Mouse (Mus musculus) liver, adult 2 months (tissue): ENCODE measurements around the gene 2210016F16Rik. TPM values are rescaled to one million over a fixed set of nuclear protein-coding genes. Genes with fewer than 3 reads are reported as not detected.
"Not testable (repeated sequence)": the region's sequence is repeated elsewhere in the genome, so short reads cannot be mapped to it uniquely, and the experiment has no call there.

Experiments
- DNase-seq: peaks from one replicate; pipeline ENCODE4 v3.0.0-alpha.2; 2011; ENCODE audit warnings: low read depth, low spot score; ENCODE audit errors: extremely low read depth
- H3K27ac ChIP-seq: fragments of 200-500 bp; replicated peaks from 2 replicates; pipeline ENCODE4 v1.5.1; 2012; ENCODE audit warnings: low read depth, mild to moderate bottlenecking, control low read depth, inconsistent platforms, low read length; ENCODE audit not compliant: insufficient read depth
- H3K27me3 ChIP-seq: fragments of 200-500 bp; 2 replicates; pipeline ENCODE4 v1.6.1; 2012; ENCODE audit warnings: mild to moderate bottlenecking, moderate library complexity, low read length, inconsistent platforms; ENCODE audit not compliant: control insufficient read depth, insufficient read depth
- H3K36me3 ChIP-seq: fragments of 200-500 bp; 2 replicates; pipeline ENCODE4 v1.6.1; 2012; ENCODE audit warnings: low read length, inconsistent platforms; ENCODE audit not compliant: control insufficient read depth, insufficient read depth
- H3K4me1 ChIP-seq: fragments of 200-500 bp; 2 replicates; pipeline ENCODE4 v1.6.1; 2011; ENCODE audit warnings: low read length; ENCODE audit not compliant: control insufficient read depth, insufficient read depth
- H3K4me3 ChIP-seq: fragments of 200-500 bp; 2 replicates; pipeline ENCODE4 v1.5.1; 2011; ENCODE audit warnings: low read depth, mild to moderate bottlenecking, control low read depth, low read length, moderate library complexity; ENCODE audit not compliant: insufficient read depth
- H3K79me2 ChIP-seq: fragments of 200-500 bp; 2 replicates; pipeline ENCODE4 v1.6.1; 2012; ENCODE audit warnings: inconsistent platforms, mild to moderate bottlenecking, low read length, moderate library complexity; ENCODE audit not compliant: control insufficient read depth, insufficient read depth
- H3K9ac ChIP-seq: fragments of 200-500 bp; 2 replicates; pipeline ENCODE4 v1.6.1; 2012; ENCODE audit warnings: low read depth, mild to moderate bottlenecking, control low read depth, inconsistent platforms, low read length
- CTCF ChIP-seq: fragments of 200-500 bp; IDR thresholded peaks from 2 replicates; pipeline ENCODE4 v1.5.1; 2011; ENCODE audit warnings: low read depth, low read length, control low read depth
- POLR2A ChIP-seq: fragments of 200-500 bp; IDR thresholded peaks from 2 replicates; pipeline ENCODE4 v1.6.1; 2011; ENCODE audit warnings: low read length, control low read depth; ENCODE audit not compliant: insufficient read depth; ENCODE audit errors: extremely low read depth
- whole genome bisulfite sequencing: fragments of 180-500 bp; shearing (Covaris S2); methylation state at CpG from one replicate; pipeline ENCODE4 v1.1.7; 2018; 5-methylcytosine and 5-hydroxymethylcytosine counted together
- polyA plus RNA-seq: library from polyadenylated mRNA; depleted of rRNA; stranded (reverse); fragments of >200 nt; gene quantifications from 2 replicates; pipeline ENCODE4 v1.2.3, GENCODE M21; 2012
- total RNA-seq: library from RNA; depleted of rRNA; stranded (reverse); fragments of >200 nt; gene quantifications from 2 replicates; pipeline ENCODE4 v1.2.3, GENCODE M21; 2014

Gene 2210016F16Rik
- total and polyA plus RNA-seq, 2 experiments = 19.3 to 27.3 TPM

- H3K27ac ChIP-seq = no peak overlapping the region
- 89% methylated on average over 4 of the region's 4 CpGs for WGBS
Observed at GRCm38 (mm10) chr13:58418656-58419055, 33.6 kb upstream of the 2210016F16Rik start.

DNA sequence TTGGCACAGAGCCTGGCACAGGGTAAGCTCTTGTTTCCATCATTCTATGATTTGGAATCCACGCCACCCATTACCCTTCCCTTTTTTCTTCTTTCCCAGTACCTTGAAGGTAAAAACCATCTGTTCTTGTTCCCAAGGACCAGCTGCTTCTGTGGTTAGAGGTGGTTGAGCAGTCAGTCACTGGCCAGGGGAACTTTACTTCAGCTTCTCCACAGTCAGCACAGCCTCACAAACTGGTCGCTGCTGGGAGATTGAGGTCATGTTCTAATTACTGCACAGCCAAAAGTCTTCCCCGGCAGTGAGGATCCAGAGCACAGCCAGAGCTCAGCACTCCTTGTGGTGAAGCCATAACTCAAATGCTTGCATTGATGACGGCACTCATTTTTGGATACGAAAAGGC lies 30.8 kb upstream of the 2210016F16Rik start:
- 86% methylated on average over 5 of the region's 5 CpGs for WGBS
- Histone ChIP-seq H3K4me1 (no peaks in the 10 kb centered on the region; the same call in 1 of the 2 replicates), H3K79me2 (no peaks in the 10 kb centered on the region), H3K36me3 (no peaks in the 10 kb centered on the region), H3K27me3 (no peaks in the 10 kb centered on the region), H3K4me3 (no peak overlapping the region), H3K9ac (no peak overlapping the region), H3K27ac (no peak overlapping the region)
- DNase-seq = no peak
- TF ChIP-seq CTCF (no peak), POLR2A (no peak)

More at GRCm38 (mm10) chr13:58418656-58419055, 33.6 kb upstream of the 2210016F16Rik start:
- no peaks in the 10 kb centered on the region for H3K27me3 ChIP-seq
- no peak for DNase-seq
- no peak overlapping the region for H3K9ac ChIP-seq
- H3K4me3 ChIP-seq = no peak overlapping the region
- no peaks in the 10 kb centered on the region for H3K79me2 ChIP-seq
- TF ChIP-seq POLR2A = no peak
- TF ChIP-seq CTCF = no peak
- H3K4me1 ChIP-seq = peaks cover 2% of the 10 kb centered on the region; the same call in 1 of the 2 replicates
- H3K36me3 ChIP-seq = no peaks in the 10 kb centered on the region

- no peak for DNase-seq
- Histone ChIP-seq H3K27ac (no peak overlapping the region), H3K4me1 (no peaks in the 10 kb centered on the region; the same call in 1 of the 2 replicates), H3K4me3 (no peak overlapping the region), H3K9ac (no peak overlapping the region), H3K36me3 (no peaks in the 10 kb centered on the region), H3K27me3 (no peaks in the 10 kb centered on the region), H3K79me2 (no peaks in the 10 kb centered on the region)
- TF ChIP-seq POLR2A = no peak
- TF ChIP-seq CTCF = no peak
- 81% methylated on average over 6 of the region's 6 CpGs for WGBS
Observed at GRCm38 (mm10) chr13:58415374-58415773, 30.3 kb upstream of the 2210016F16Rik start.

GRCm38 (mm10) chr13:58411073-58411472 lies 26.0 kb upstream of the 2210016F16Rik start:
- peak; percentile 79 for DNase-seq
- H3K79me2 ChIP-seq = no peaks in the 10 kb centered on the region
- peaks cover 4% of the 10 kb centered on the region for H3K36me3 ChIP-seq
- H3K9ac ChIP-seq = no peak overlapping the region
- no peak overlapping the region for H3K27ac ChIP-seq
- 59% methylated on average over 4 of the region's 4 CpGs for WGBS
- H3K4me3 ChIP-seq = no peak overlapping the region
- no peaks in the 10 kb centered on the region; the same call in 1 of the 2 replicates for H3K4me1 ChIP-seq
- H3K27me3 ChIP-seq = no peaks in the 10 kb centered on the region
- TF ChIP-seq POLR2A (no peak), CTCF (no peak)

DNA sequence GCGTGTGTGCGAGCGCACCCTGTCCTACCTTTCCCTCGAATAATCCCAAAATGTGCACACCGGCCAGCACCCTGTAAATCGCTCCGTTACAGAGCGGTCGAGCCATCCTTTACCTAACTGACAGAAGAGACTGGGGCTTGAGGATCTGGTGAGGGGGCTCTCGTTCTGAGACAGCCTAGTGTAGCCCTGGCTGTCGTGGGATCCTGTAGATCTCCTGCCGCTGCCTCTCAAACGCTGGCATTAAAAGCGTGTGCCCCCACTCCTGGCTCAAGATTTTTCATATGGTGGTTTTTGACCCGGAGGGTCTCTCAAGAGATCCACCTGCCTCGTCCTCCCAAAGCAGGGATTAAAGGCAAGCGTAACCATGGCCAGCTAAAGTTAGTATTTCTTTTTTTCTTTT lies 18.2 kb upstream of the 2210016F16Rik start, which contains the start of gene Hnrnpk:
Gene Hnrnpk, minus strand, starts transcription at position 101 of the 400 bp plus-strand sequence.
- peak within 1 kb of the TSS; percentile 98 for H3K9ac ChIP-seq
- not testable (repeated sequence) for H3K27me3 ChIP-seq, DNase-seq, H3K4me1 ChIP-seq
- H3K36me3 ChIP-seq = peaks cover 13% of the 10 kb centered on the region
- peak within 1 kb of the TSS; percentile 97 for H3K27ac ChIP-seq
- H3K79me2 ChIP-seq = peaks cover 14% of the 10 kb centered on the region
- H3K4me3 ChIP-seq = peak within 1 kb of the TSS; percentile 79
- WGBS = 8% methylated on average over 17 of the region's 17 CpGs

- Histone ChIP-seq H3K4me1 (peaks cover 7% of the 10 kb centered on the region), H3K27me3 (no peaks in the 10 kb centered on the region), H3K4me3 (peak overlapping the region; percentile 79), H3K36me3 (peaks cover 16% of the 10 kb centered on the region), H3K9ac (peak overlapping the region; percentile 97), H3K27ac (peak overlapping the region; percentile 92), H3K79me2 (peaks cover 15% of the 10 kb centered on the region)
- TF ChIP-seq POLR2A (no peak), CTCF (no peak)
- no peak for DNase-seq
- WGBS = under 1% methylated on average over 45 of the region's 48 CpGs
Observed at GRCm38 (mm10) chr13:58402744-58403110, 17.7 kb upstream of the 2210016F16Rik start.
